Mouse (Mus musculus) left cerebral cortex, adult 11 months (tissue): ENCODE measurements around the gene Ifnl3.
A peak's percentile ranks its signal among the peaks of the same experiment; 100 is the strongest.
"Not testable (repeated sequence)": the region's sequence is repeated elsewhere in the genome, so short reads cannot be mapped to it uniquely, and the experiment has no call there.

ENCODE experiments used
- DNase-seq: peaks from one replicate; pipeline ENCODE4 v3.0.0; 2022; ENCODE audit warnings: low spot score

The Ifnl3 gene

DNA sequence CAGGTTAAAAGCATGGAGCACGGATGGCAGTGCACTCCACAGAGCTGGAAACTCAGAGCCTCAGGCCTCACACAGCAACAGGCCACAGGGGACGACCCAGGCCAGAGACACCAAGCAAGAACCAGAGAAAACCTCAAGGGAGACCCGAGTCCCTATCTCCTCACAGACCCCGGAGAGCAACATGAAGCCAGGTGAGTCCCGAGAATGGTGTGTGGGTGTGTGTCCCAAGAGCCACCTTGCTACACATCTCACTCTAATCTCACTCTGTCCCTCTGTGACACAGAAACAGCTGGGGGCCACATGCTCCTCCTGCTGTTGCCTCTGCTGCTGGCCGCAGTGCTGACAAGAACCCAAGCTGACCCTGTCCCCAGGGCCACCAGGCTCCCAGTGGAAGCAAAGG, at the start of gene Ifnl3:
TSS of gene Ifnl3 (plus strand) at position 301 of the 400 bp plus-strand sequence.
- DNase-seq, result not testable (repeated sequence)

DNA sequence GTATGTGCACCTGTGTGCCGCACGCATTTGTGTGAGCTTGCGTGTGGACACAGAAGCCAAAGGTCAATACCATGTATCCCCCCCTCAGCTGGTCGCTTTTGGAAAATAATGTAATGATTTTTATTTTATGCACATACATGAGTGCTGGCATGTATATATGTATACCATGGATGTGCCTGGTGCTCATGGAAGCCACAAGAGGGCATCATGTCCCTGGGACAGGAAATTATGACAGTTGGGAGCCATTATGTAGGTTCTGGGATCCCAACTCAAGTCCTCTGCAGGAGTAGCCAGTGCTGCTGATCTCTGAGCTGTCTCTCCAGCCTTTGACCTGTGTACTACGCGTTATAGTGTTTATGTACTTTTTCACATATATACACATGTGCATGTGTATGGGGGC, 46.4 kb upstream of the Ifnl3 start:
- DNase-seq, result no peak

DNA sequence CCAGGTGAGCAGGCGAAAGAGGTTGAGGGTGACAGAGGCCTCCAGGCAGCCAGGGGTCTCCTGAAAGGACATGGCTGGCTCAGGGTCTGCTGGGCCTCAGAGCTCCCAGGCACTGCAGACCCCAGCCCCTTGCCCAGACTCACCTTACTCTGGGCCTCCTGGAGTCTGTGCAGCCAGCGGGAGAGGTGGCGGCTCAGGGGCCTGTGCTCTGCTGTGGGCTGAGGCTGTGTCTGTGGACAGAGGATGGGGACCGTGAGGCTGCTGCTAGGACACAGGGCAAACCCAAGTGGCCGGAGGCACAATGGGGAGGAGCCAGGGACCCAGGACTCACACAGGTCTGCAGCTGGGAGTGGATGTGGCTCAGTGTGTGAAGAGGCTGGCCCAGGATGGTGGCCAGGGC, 45.3 kb upstream of the Ifnl3 start:
- no peak for DNase-seq

DNA sequence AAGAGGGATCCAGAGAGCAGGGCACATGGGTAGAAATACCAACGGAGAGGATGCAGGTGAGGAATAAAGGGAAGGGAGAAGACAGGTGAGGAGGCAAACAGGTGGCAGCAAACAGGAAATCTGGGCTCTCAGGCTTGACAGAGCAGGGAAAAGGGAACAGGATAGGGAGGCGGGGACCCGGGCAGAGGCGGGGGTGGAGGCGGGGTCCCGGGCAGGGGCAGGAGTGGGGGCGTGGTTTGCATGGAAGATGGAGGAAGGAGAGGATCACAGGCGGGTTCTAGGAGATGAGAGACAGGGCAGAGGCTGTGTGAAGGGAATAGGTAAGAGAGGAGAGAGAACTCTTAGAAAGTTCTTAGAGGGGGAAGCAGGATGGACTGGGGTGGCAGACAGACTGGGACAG, 43.8 kb upstream of the Ifnl3 start:
- DNase-seq, result no peak

DNA sequence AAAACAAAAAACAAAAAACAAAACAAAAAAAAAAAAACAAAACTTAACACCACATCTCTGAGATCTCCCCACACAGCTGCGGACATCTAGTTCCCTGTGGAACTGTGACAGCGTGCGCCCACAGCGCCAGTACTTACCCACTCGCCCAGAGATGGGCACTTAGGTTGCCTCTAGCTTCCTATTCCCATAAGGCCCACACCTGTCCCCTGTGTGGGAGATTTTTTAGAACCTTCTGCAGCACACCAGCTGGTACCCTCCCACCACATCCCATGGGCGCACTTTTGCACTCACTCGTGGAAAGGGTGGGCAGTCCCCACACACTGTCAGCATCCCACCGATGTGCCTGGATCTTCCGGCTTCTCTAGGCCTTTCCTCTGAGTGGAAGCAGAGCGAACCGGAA, 39.8 kb upstream of the Ifnl3 start:
- no peak for DNase-seq

DNA sequence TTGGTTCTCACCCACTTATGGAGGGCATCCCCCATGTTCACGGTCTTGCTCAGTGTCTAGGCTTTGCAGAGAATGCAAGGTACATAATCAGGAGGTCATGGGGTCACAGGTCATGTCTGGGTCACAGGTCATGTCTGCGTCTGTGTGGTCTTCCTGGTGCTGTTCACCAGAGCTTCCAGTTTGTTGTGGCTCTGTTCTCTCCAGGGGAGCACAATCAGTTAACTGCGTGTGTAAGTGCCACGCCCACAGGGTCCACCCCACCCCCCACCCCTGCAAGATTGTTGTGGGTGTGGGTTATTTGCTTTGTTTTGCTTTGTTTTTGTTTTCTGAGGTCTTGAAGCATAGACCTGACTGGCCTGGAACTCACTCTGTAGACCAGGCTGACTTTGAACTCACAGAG, 38.4 kb upstream of the Ifnl3 start:
- DNase-seq, result no peak

DNA sequence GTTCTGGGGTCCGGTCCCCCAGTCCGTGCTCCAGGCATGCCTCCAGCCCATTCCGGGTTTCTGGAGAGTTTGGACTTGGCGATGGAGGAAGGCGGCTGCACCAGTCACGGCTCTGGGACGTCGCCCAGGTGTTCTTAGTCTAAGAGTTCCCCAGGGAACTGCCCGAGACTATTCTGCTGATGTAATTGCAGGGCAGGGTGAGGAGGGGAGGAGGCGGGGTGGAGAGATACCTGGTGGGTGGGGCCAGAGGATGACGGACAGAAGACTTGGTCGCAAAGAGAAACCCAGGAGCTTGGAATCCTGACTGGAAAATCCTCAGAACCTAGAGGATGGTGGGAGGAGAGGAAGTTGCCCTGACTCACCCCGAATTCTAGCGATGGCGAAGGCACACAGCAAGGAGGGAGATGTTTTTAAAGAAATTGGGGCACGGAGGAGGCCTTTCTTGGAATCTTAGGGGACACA, 34.6 kb upstream of the Ifnl3 start:
- peak; percentile 40 for DNase-seq

DNA sequence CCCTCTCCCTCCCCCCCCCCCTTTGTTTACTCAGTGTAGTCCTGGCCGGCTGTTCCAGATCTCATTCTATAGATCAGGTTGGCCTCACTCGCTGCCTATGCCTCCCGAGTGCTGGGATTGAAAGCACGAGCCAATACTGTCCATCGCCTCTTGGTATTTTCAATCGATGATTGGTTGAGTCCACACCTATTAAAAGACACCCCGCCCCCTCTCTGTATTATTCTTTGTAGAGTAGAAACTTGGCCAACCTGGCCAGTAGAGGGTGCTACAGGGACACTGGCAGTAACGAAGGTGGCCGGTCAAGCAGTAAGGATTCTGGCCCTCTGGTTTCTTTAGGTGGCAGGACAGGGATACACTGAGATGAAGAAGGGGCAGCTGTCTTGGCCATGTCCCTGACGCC, 32.2 kb upstream of the Ifnl3 start:
- no peak for DNase-seq

DNA sequence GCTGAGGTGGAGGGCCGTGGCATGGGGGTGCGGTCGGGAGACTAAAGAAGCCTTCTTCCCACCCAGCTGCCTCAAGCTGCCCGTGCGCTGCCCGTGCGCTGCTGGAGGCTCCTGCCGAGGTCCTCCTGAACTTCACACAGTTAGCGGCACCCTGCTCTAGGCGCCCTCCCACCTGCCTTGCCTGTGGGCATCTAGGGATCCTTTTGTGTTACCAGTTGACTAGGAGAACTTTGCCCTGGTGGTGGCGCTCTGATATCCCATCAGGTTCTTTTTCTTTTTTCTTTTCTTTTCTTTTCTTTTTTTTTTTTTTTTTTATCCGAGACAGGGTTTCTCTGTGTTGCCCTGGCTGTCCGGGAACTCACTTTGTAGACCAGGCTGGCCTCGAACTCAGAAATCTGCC, 31.7 kb upstream of the Ifnl3 start:
- DNase-seq, result no peak

DNA sequence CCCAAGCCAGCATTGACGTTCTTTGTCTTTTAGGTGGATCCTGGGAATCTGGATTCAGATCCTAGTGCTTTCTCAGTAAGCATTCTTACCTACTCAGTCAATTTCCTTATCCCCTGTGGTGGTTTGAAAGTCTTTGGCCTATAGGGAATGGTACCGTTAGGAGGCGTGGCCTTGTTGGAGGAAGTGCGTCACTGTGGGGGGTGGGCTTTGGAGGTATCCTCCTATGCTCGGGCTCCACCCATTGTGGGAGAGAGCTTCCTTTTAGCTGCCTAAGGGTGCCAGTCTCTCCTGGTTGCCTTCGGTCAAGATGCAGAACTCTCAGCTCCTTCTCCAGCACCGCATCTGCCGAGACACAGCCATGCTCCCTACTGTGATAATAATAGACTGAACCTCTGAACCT, 30.3 kb upstream of the Ifnl3 start:
- no peak for DNase-seq

DNA sequence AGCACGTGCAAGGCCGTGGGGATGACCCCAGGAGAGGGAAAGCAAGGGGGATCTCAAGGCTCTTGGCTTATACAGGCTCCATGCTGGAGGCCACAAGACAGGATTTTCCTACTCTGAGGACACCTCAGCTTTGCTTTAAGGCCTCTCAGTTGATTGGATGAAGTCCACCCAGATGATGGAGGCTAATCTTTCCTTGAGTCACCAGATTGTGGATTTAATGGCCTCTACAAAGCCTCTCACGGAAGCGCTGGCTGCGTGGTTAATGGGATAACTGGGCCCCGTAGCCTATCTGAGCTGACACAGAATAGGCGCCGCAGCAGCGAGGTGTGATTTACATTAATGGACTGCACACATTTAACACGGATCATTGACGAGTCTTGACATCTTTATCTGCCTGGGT, 27.2 kb upstream of the Ifnl3 start:
- no peak for DNase-seq

DNA sequence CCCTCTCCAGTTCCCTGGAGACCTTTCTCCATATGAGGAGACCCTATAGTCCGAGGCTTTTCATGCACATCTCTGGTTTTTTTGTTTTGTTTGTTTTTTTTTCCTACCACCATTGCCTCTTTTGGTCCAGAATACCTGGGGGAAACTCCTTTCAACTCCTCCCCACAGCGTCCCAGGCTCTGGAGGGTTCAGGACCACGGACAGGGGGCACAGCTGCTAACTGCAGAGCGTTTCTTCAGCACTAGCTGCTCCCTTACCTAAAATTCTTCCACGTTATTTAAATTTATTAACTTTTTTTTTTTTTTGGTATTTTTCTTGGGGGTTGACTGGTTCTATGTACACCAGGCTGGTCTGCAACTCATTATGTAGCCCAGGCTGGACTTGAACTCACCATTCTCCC, 17.1 kb upstream of the Ifnl3 start:
- no peak for DNase-seq

DNA sequence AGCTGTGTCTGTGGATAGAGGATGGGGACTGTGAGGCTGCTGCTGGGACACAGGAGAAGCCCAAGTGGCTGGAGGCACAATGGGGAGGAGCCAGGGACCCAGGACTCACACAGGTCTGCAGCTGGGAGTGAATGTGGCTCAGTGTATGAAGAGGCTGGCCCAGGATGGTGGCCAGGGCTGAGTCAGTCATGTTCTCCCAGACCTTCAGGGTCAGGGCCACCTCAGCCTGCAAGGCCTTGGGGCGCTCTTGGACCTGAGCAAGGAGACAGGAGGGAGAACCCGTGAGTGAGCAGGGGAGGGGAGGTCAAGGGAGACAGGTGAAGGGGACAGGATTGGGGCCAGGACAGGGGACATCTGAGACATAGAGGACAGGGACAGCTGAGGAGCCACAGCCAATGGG, 13.5 kb upstream of the Ifnl3 start:
- not testable (repeated sequence) for DNase-seq

DNA sequence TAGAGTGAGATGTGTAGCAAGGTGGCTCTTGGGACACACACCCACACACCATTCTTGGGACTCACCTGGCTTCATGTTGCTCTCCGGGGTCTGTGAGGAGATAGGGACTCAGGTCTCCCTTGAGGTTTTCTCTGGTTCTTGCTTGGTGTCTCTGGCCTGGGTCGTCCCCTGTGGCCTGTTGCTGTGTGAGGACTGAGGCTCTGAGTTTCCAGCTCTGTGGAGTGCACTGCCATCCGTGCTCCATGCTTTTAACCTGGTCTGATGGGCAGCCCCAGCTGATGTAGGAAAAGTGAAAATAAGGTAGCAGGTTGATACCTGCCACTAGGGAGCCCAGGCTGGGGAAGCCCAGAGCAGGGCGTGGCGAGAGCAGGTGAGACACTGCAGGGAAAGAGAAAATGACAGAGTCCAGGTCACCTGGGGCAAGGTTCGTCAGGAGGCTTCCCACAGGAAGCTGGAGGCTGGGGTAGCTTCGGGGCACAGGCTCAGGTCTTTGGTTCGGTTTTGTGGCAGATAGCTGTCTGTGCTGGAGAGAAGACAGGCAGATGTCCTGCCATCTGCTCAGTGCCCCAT, 12.1 kb upstream of the Ifnl3 start, which contains the start of gene Ifnl2:
TSS of gene Ifnl2 (minus strand) at position 51 of the 570 bp plus-strand sequence.
- DNase-seq, result not testable (repeated sequence)

DNA sequence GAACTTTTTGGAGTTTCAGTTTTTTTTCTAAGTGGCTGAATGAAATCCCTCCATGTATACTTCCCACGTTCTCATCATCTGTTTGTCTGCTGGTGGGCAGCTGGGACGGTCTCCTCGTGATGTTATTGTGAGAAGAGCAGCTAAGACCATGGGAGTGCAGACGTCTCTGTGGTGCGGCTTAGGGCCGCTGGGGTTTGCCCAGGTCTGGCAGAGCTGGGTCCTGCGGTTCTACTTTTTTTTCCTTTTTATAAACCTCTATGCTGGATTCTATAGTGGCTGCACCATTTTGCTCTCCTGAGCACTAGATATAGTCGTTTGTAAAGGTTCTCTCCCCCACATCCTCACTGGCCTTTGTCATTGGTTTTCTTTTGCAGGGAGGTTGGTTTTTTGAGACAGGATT, 11.2 kb upstream of the Ifnl3 start:
- DNase-seq, result no peak

DNA sequence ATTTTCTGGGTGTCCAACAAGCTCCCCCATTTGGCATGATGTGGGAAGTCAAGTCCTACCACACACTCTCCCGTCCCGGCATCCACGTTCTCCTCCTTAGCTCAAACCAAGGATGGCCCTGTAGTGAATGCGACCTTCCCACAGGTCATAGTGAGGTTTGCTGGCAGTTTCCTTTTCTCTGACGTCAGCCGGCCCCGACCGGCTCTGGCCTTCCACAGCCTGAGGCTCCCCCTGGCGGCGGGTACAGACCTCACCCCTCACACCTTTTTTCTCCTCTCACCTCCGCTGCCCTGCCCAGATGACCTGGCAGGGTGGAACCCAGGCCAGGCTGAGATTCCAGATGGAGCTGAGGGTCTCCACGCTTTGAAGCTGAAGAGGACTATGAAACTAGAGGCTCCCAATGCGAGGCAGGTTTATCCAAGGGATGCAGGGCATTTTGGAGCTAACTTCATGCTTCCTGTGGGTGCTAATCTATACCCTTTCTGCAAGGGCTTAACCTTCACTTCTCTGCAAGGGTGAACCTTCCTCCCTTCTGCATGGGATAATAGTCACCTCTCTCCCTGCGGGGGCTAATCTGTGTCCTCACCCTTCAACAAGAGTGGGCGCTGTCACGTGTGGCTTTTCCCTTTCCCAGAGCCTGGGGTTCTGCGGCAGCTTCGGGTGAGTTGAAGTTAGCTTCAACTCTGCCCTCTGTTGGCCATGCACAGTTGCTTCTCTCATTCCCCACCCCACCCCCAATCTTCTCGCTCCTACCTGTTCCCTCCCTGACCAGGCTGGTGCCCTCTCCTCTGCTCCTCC, 5.5 kb downstream of the Ifnl3 start:
- DNase-seq, result peak; percentile 36

DNA sequence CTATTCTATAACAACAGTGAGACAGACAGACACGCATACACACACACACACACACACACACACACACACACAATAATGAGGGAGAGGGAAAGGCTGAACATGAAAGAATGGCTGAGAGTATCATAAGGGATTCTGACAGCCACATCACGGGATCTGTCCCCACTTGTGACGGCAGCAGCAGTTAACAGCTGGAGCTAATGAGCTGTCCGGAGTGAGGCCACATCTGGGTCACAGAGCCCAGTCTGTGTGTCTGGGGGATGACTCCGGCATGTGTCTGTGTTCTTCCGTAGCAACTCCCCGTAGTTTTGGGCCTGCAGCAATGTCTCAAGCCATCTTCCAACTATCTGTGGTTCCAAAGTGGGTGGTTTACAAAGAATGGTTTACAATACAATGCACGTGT, 9.4 kb downstream of the Ifnl3 start:
- DNase-seq, result no peak

DNA sequence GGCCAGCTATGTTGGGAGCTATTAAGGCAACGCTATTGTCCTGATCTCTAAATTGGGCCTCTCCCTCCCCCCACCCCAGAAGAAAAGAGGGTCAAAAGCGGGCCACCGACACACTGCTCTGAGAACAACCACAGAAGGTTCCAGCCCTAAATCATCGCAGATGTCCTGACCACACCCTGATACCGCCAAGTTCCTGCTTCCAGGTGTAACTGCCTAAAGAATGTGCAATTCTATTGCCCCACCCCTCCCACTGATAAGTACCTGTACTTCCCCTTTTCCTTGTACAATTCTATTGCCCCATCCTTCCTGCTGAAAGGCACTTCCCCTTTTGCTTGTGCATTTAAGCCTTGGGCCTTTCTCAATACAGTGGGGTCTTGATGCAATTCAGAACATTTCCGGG, 16.2 kb downstream of the Ifnl3 start:
- DNase-seq, result not testable (repeated sequence)

DNA sequence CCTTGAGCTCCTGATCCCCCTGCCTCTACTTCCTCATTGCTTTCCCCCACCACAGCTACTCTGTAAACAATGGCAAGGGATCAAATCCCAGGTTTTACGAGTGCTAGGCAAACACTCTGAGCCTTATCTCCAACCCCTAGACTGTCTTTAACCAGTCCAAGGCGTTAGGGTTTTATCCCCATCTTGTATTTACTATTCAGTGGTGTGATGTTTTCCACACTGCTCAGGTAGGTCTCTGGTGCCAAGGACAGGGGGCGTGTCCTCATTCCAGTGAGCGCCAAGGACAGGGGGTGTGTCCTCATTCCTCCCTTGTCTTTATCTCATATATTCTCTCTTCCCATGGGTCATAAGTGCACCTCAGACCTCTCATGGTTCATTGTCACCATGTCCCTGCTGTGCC, 17.9 kb downstream of the Ifnl3 start, which contains the start of gene Sycn:
TSS of gene Sycn (plus strand) at position 360 of the 400 bp plus-strand sequence.
- no peak for DNase-seq

DNA sequence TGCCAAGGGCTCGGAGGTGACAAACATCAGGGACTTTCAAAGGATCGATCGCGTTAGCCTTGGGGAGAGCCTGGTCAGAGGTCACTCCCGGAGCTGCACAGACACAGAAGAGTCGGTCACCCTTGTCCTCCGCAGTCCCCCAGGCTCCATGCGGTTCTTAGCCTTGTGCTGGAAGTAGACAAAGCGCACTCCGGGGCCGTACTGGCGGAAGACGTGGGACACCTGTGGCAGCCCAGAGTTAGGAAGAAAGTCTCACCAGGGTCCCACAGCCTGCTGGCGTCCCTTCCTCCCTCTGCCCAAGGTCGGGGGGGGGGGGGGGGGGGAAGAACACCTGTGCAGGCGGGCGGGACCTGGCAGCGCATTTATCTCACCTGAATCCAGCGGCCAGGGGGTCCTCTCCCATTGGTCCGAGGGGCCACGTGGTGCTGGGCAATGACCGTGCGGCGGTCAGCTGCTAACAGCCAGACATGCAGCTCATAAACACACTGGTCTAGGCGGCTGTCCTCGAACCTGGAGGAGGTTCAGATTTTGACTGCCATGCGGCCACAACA, 21.5 kb downstream of the Ifnl3 start:
- DNase-seq, result no peak

DNA sequence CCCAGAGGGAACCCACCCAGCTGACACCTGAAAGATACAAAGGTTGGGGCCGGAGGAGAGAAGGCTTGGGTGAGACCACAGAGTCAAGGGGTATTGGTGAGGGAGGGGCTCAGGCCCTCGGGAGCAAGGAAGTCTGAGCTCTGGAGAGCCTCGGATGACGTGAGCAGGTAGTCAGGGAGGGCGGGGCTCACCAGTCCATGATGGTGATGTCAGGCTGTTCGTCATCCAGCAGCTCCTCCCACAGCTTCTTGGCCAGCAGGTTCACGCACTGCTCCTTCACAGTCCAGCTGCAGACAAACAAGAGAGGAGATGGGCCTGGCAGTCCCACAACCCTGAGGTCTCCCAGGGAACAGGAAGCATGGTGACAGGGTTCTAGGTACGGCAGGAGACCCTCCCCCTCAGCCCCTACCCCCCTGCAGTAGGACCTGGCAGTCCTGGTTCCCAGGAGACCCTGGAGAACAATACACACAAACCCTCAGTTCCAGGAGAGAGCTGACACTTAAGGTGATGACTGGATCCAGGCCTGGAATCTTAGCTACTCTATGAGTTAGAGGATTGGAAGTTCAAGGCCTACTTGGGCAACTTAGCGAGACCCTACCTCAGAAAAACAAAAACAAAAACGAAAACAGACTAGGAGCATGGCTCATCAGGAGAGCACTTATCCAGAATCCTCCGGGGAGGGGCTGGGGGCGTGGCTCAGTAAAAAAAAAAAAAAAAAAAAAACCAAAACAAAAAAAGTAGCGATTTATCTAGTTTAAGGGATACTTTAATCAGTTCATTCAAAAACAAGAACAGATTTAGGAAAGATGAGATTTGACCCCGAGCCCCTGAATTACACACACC, 22.6 kb downstream of the Ifnl3 start:
- DNase-seq, result no peak

DNA sequence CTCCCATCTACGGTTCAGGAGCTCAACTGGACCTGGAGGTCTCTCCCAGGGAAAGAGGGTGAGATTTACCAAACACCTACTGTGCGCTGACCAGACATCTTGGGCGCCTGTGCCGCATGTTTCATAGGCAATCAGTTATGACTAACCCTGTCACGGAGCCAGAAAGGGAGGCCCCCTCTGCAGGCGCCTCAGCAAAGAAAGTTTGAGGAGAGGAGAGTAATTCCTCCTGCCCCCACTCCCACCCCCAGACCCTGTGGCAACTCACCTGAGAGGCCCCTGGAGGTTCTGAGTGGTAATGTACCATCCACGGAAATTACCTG, 23.2 kb downstream of the Ifnl3 start:
- no peak for DNase-seq

DNA sequence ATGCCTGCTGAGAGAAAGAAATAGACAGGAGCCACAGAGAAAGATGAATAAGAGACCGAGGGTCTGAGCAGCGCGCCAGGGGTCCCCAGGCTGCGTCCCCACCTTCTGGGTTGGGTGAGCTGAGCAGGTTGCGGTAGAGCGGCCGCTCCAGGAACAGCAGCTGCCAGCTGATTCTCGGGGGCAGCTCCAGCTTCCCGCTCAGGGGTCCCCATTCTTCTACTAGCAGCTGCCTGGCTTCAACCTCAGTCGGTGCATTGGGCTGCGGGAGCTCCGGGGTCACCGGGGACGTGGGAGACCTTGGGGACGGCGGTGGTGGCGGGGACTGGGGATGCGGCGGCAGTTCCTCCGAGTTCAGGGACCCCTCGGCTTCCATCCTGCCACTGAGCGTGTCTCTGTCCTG, 24.0 kb downstream of the Ifnl3 start:
- no peak for DNase-seq
